8 mouse cellular contexts compared by ENCODE assay signal in genomic region chr2:119172862-119173576, GRCm38 (mm10). TPM values are rescaled to one million over a fixed set of nuclear protein-coding genes. Genes with fewer than 3 reads are reported as not detected.
DNase-seq lines count a peak whose midpoint lies in the region; ATAC-seq and TF ChIP-seq lines count a peak whose summit lies in the region.

No protein-coding gene starts in this region.

- WGBS in intestine, embryonic 14.5 days: 11% methylated on average over 13 of the region's 13 CpGs
- 10% methylated on average over 13 of the region's 13 CpGs for WGBS in liver, embryonic 14.5 days (ENCODE audit: insufficient replicate concordance)
- 11% methylated on average over 13 of the region's 13 CpGs for WGBS in neural tube, embryonic 13.5 days

- TF ChIP-seq CTCF in liver, embryonic 14.5 days (IDR thresholded peaks at IDR 0.05; ENCODE audit: low read depth): no peak

- peak overlapping the region; percentile 30; the same call in 1 of the 2 replicates for H3K27ac ChIP-seq in intestine, embryonic 14.5 days (ENCODE audit: low read depth)
- no peak overlapping the region for H3K27ac ChIP-seq in liver, embryonic 14.5 days
- H3K27ac ChIP-seq in neural tube, embryonic 13.5 days (replicated peaks): peak overlapping the region; percentile 30

- no peak overlapping the region; the same call in 1 of the 2 replicates for H3K9ac ChIP-seq in intestine, embryonic 14.5 days (ENCODE audit: low read length)
- H3K9ac ChIP-seq in liver, embryonic 14.5 days (replicated peaks): no peak overlapping the region
- H3K9ac ChIP-seq in neural tube, embryonic 13.5 days: peak overlapping the region; percentile 13; the same call in 1 of the 2 replicates

- DNase-seq in cerebellum, postnatal 14 days: peak; percentile 20 to 47
- peak; percentile 81 to 87 for DNase-seq in adrenal gland, postnatal 36 days
- peak; percentile 27 for DNase-seq in gastrocnemius, postnatal 25 days
- DNase-seq in intestine, embryonic 14.5 days (ENCODE audit: low spot score): peak; percentile 76
- peak in 2 of 3 experiments; percentile 44 to 49 for DNase-seq in liver, embryonic 14.5 days (ENCODE audit: low read depth in 3 of 3, low spot score in 3 of 3)
- no peak for DNase-seq in frontal cortex, postnatal 36 days (ENCODE audit: low spot score in 2 of 2)

- peaks cover 13% of the 10 kb centered on the region for H3K4me1 ChIP-seq in intestine, embryonic 14.5 days (replicated peaks; ENCODE audit: control insufficient read depth, insufficient read depth, low read length)
- peaks cover 9 to 12% of the 10 kb centered on the region in 2 experiments for H3K4me1 ChIP-seq in liver, embryonic 14.5 days (replicated peaks; ENCODE audit: control insufficient read depth in 2 of 2, insufficient read depth in 2 of 2, low read length in 1 of 2)
- peaks cover 45% of the 10 kb centered on the region for H3K4me1 ChIP-seq in neural tube, embryonic 13.5 days (replicated peaks)

- H3K4me2 ChIP-seq in intestine, embryonic 14.5 days (ENCODE audit: low read length): peak overlapping the region; percentile 38
- H3K4me2 ChIP-seq in liver, embryonic 14.5 days (ENCODE audit: low read depth): peak overlapping the region; percentile 47
- H3K4me2 ChIP-seq in neural tube, embryonic 13.5 days: peak overlapping the region; percentile 34

- H3K36me3 ChIP-seq in intestine, embryonic 14.5 days (ENCODE audit: control insufficient read depth, insufficient read depth, low read length): 0 out of 2 replicates have a peak, but pooled peaks cover 4% of the 10 kb centered on the region
- H3K36me3 ChIP-seq in liver, embryonic 14.5 days (replicated peaks; ENCODE audit: control insufficient read depth, insufficient read depth, low read depth): no peaks in the 10 kb centered on the region
- peaks cover 16% of the 10 kb centered on the region for H3K36me3 ChIP-seq in neural tube, embryonic 13.5 days

- H3K9me3 ChIP-seq in intestine, embryonic 14.5 days (ENCODE audit: control insufficient read depth, low read length): no peaks in the 10 kb centered on the region
- H3K9me3 ChIP-seq in liver, embryonic 14.5 days (ENCODE audit: control insufficient read depth, low read length): no peaks in the 10 kb centered on the region
- no peaks in the 10 kb centered on the region for H3K9me3 ChIP-seq in neural tube, embryonic 13.5 days

- no peak overlapping the region for H3K4me3 ChIP-seq in intestine, embryonic 14.5 days (ENCODE audit: low read depth, low read length)
- no peak overlapping the region for H3K4me3 ChIP-seq in liver, embryonic 14.5 days (ENCODE audit: insufficient read depth in 1 of 2, low read depth in 2 of 2, low read length in 2 of 2)
- H3K4me3 ChIP-seq in neural tube, embryonic 13.5 days: no peak overlapping the region

- no peak for ATAC-seq in cerebellum, adult (ENCODE audit: insufficient number of reproducible peaks, low FRiP score, low TSS enrichment)
- ATAC-seq in intestine, embryonic 14.5 days (replicated peaks; ENCODE audit: low FRiP score, low TSS enrichment, low read depth): peak; percentile 53
- ATAC-seq in liver, embryonic 14.5 days (ENCODE audit: insufficient read depth): peak; percentile 58
- ATAC-seq in neural tube, embryonic 13.5 days (ENCODE audit: low read depth): peak; percentile 47; the same call in 1 of the 2 replicates

- no peak for TF ChIP-seq EP300 in liver, embryonic 14.5 days (IDR thresholded peaks at IDR 0.05; ENCODE audit: low read depth)

- H3K27me3 ChIP-seq in intestine, embryonic 14.5 days (replicated peaks; ENCODE audit: control insufficient read depth, insufficient read depth, low read length): no peaks in the 10 kb centered on the region
- H3K27me3 ChIP-seq in liver, embryonic 14.5 days (ENCODE audit: control insufficient read depth, insufficient read depth, low read length): peaks cover 7% of the 10 kb centered on the region
- H3K27me3 ChIP-seq in neural tube, embryonic 13.5 days: peaks cover 22% of the 10 kb centered on the region

RNA-seq across cellular contexts. Expression of gene Gm14137, which starts 1.3 kb away (rescaled TPM):
- under 1 TPM; 0.13 TPM for total RNA-seq in adrenal gland, postnatal 36 days (2021)
- total RNA-seq in gastrocnemius, postnatal 25 days (2021): not detected
- 0.13 and 0.30 TPM in 2 replicates for polyA plus RNA-seq in intestine, embryonic 14.5 days (2014; fragmentation: Nextera tagmentation; extraction: Ambion mirVana)
- polyA plus RNA-seq in liver, embryonic 14.5 days (2012; rRNA removed): not detected in 2 replicates
- 0.05 TPM in 1 of 2 replicates, not detected in the other for polyA plus RNA-seq in liver, embryonic 14.5 days (2014; fragmentation: Nextera tagmentation; extraction: Ambion mirVana)
- polyA plus RNA-seq in neural tube, embryonic 13.5 days (2015; fragmentation: Nextera tagmentation; extraction: Ambion mirVana): 0.50 and 0.66 TPM in 2 replicates

RNA-seq across cellular contexts. Expression of gene Gchfr, which starts 5.4 kb away (rescaled TPM):
- 10 to 100 TPM; 16.1 to 23.8 TPM for total RNA-seq in adrenal gland, postnatal 36 days (2021)
- not detected for total RNA-seq in gastrocnemius, postnatal 25 days (2021)
- polyA plus RNA-seq in intestine, embryonic 14.5 days (2014; fragmentation: Nextera tagmentation; extraction: Ambion mirVana): 11.7 and 12.0 TPM in 2 replicates
- 35.4 and 59.7 TPM in 2 replicates for polyA plus RNA-seq in liver, embryonic 14.5 days (2012; rRNA removed)
- polyA plus RNA-seq in liver, embryonic 14.5 days (2014; fragmentation: Nextera tagmentation; extraction: Ambion mirVana): 75.9 and 80.3 TPM in 2 replicates
- 1.2 and 2.3 TPM in 2 replicates for polyA plus RNA-seq in neural tube, embryonic 13.5 days (2015; fragmentation: Nextera tagmentation; extraction: Ambion mirVana)

RNA-seq across cellular contexts. Expression of gene Rmdn3, which starts 16.2 kb away (rescaled TPM):
- 10 to 100 TPM; 63.6 to 65.0 TPM for total RNA-seq in adrenal gland, postnatal 36 days (2021)
- total RNA-seq in gastrocnemius, postnatal 25 days (2021): 1 to 10 TPM; 5.7 to 9.2 TPM
- polyA plus RNA-seq in intestine, embryonic 14.5 days (2014; fragmentation: Nextera tagmentation; extraction: Ambion mirVana): 33.6 and 38.9 TPM in 2 replicates
- polyA plus RNA-seq in liver, embryonic 14.5 days (2012; rRNA removed): 15.0 and 22.8 TPM in 2 replicates
- 42.2 and 47.6 TPM in 2 replicates for polyA plus RNA-seq in liver, embryonic 14.5 days (2014; fragmentation: Nextera tagmentation; extraction: Ambion mirVana)
- 42.3 and 43.9 TPM in 2 replicates for polyA plus RNA-seq in neural tube, embryonic 13.5 days (2015; fragmentation: Nextera tagmentation; extraction: Ambion mirVana)

RNA-seq across cellular contexts. Expression of gene Zfyve19, which starts 35.4 kb away (rescaled TPM):
- 10 to 100 TPM; 30.2 to 30.5 TPM for total RNA-seq in adrenal gland, postnatal 36 days (2021)
- total RNA-seq in gastrocnemius, postnatal 25 days (2021): 10 to 100 TPM; 10.5 to 11.7 TPM
- 44.2 and 63.2 TPM in 2 replicates for polyA plus RNA-seq in intestine, embryonic 14.5 days (2014; fragmentation: Nextera tagmentation; extraction: Ambion mirVana)
- polyA plus RNA-seq in liver, embryonic 14.5 days (2012; rRNA removed): 19.4 and 20.5 TPM in 2 replicates
- polyA plus RNA-seq in liver, embryonic 14.5 days (2014; fragmentation: Nextera tagmentation; extraction: Ambion mirVana): 16.4 and 18.2 TPM in 2 replicates
- polyA plus RNA-seq in neural tube, embryonic 13.5 days (2015; fragmentation: Nextera tagmentation; extraction: Ambion mirVana): 54.8 and 58.9 TPM in 2 replicates

RNA-seq across cellular contexts. Expression of gene Dnajc17, which starts 35.6 kb away (rescaled TPM):
- 10 to 100 TPM; 14.4 to 14.6 TPM for total RNA-seq in adrenal gland, postnatal 36 days (2021)
- total RNA-seq in gastrocnemius, postnatal 25 days (2021): 1 to 10 TPM; 6.4 to 7.1 TPM
- polyA plus RNA-seq in intestine, embryonic 14.5 days (2014; fragmentation: Nextera tagmentation; extraction: Ambion mirVana): 17.8 and 20.5 TPM in 2 replicates
- polyA plus RNA-seq in liver, embryonic 14.5 days (2012; rRNA removed): 4.6 and 9.5 TPM in 2 replicates
- polyA plus RNA-seq in liver, embryonic 14.5 days (2014; fragmentation: Nextera tagmentation; extraction: Ambion mirVana): 5.4 and 6.9 TPM in 2 replicates
- 20.4 and 24.4 TPM in 2 replicates for polyA plus RNA-seq in neural tube, embryonic 13.5 days (2015; fragmentation: Nextera tagmentation; extraction: Ambion mirVana)

Comparison
In these comparisons a context has a peak if more than half of its experiments do, and no peak if none do; other contexts are left out.
1. DNase-seq: peak in cerebellum, postnatal 14 days (2 of 2), adrenal gland, postnatal 36 days (2 of 2), gastrocnemius, postnatal 25 days (single experiment), intestine, embryonic 14.5 days (single experiment) and liver, embryonic 14.5 days (2 of 3); none in frontal cortex, postnatal 36 days (0 of 2).
2. Peak in every context shown above with its lines, with median percentiles within 50 percentile points of each other: H3K4me2 ChIP-seq.